Mouse (Mus musculus) gastrocnemius, adult 18-20 months (tissue): ENCODE results near the gene Tgfbr3. TPM values are rescaled to one million over a fixed set of nuclear protein-coding genes. Genes with fewer than 3 reads are reported as not detected.

Experiments
- DNase-seq: peaks from one replicate; pipeline ENCODE4 v3.0.0; 2021; ENCODE audit warnings: low spot score
- long read RNA-seq, 2 experiments: library from polyadenylated mRNA; stranded (forward); transcript quantifications; one replicate each; pipeline ENCODE4 v2.0.0; 2021
- total RNA-seq, 2 experiments: library from RNA; stranded (reverse); gene quantifications; 2 replicates each; pipeline ENCODE4 v1.2.3; 2021

Gene Tgfbr3
- total RNA-seq, result 10 to 100 TPM; 14.5 to 15.8 TPM
- long read RNA-seq, experiment 1, full-length matches to known transcripts, result 6 of 17 reads
- long read RNA-seq, experiment 1, partial matches to known transcripts, result 9 of 17 reads
- long read RNA-seq, experiment 1, other reads (novel, unspliced or antisense), result 2 of 17 reads
- long read RNA-seq, experiment 2, full-length matches to known transcripts, result 6 of 13 reads
- long read RNA-seq, experiment 2, partial matches to known transcripts, result 2 of 13 reads
- long read RNA-seq, experiment 2, other reads (novel, unspliced or antisense), result 5 of 13 reads

DNA sequence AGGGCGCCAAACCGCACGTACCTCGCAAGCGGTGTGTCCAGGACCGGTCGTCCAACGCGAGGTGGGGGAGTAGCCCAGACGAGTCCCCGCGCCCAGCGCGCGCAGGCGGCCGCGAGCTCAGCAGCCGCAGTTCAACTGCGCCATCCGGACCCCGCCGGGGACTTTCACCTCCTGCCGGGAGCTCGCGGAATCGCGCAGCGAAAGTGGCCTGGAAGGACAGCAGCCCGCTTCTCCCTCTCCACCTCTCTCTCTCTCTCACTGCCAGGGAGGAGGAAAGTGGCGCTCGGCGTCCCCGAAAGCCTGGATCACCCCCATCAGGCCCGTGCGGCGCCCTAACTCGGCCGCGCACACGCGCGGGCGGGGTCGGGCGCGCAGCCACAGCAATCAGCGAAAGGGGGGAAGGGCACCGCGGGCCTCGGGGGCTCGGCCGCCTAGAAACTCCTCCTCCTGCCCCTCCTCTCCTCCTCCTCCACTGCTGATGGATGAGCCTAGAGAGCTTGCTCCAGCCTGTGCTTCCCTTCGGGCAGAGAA is at the start of gene Tgfbr3:
Gene Tgfbr3, minus strand, starts transcription at position 396 of the 531 bp plus-strand sequence.
- DNase-seq, result peak; percentile 85

DNA sequence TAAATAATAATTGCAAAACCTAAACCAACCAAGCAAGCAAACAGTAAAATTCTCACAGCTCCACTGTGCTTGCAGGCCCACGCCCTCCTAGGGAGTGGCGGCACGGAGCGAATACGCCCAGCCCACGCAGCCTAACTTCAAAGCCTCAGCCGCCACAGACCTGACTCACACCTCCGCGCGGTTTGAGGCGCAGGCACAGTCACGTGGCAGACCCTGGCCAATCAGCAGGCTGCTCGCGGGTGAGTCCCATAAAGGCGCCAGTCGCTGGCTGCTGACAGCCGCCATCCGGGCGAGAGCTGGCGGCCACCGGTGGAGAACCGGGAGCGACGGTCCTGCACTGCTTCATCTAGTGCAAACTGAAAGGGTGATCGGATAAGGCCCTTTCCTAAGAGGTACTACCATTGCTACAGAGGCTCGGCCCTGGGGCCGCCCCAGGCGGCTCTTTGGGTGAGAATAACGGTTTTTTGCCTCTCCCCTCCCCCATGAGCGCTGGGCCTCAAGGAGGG is 41.5 kb upstream of the Tgfbr3 start, which contains the start of gene Brdt:
Gene Brdt, plus strand, starts transcription at position 244 of the 506 bp plus-strand sequence.
- no peak for DNase-seq

DNA sequence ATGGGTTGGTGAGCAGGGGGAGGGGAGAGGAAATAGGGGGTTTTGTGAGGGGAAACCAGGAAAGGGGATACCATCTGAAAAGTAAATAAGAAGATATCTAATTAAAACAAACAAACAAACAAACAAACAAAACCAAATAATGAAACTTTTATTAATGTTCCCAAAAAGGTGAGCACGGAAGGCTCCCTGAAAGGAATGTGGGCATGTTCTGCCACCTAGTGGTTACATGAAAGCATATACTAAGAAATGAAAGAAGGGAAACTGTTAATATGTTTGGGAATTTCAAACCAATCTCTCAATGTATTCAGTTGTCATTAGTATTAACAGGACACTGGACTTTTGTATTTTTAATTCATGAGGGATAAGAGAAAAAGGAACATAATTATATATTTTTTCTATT is 31.3 kb upstream of the Tgfbr3 start:
- DNase-seq, result peak; percentile 30

DNA sequence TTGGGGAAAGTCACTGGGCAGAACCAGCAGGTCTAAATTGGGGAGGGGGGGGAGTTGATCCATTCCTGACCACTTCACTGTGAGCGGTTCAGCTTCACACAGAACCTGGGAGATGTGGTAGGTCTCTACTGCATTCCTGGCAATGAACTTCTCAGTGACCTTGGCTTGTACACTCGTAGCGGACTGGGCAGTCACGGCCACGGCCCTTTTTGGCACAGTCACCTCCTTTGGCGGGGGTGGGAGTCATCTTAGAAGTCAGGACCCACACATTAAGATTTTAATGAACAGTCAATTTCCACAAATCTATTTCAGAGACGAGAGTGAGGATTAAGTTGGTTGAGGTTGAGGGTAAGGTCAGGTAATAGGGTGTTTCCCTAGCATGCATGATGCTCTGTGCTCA is 27.7 kb upstream of the Tgfbr3 start:
- DNase-seq, result no peak

DNA sequence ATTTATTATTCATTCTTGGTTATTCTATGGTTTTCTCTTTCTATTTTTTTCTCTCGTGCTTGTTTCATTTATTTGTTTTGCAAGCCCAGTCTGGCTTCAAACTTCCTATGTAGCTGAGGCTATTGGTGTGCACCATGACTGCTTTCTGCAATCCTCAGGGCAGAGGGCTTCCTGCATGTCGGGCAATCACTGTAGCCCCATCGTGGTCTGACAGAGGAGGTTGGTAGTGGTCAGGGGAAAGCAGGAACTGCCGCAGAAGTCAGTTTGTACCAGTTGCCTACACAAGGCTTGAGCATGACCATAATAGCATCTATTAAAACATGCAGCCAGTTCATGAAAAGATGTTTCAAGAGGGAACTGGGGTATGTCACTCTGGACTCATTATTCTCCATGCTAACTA is 18.0 kb upstream of the Tgfbr3 start:
- no peak for DNase-seq

DNA sequence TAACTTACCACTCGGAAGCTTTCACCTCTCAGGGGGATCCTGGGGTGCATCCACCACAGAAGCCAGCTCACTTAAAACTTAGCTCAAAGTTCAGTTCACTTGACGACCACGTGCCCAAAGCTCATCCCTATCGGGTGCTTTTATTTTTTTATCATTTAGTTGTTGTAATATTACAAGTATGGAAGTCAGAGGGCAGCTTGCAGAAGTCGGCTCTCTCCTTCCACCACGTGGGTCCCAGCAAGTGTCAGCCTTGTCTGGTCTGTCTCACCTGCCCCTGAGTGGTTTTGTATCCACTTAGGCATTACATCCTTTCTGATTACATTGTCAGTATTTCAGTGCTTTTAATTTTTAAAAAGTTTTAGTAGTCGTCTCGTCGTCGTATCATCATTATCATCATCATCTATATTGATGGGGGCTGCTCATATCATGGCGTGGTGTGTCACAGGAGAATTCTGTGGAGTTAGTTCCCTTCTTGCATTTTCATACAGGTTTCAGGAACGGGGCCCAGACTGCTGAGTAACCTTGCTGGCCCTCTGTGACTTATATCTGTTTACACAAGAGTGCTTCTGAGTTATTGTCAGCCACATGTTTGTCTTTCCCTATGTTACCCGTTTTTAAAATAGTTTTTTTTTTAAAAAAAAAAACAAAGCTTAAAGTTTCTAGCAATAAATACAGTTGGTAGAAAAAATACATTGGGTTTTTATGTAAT is 14.8 kb upstream of the Tgfbr3 start:
- no peak for DNase-seq

DNA sequence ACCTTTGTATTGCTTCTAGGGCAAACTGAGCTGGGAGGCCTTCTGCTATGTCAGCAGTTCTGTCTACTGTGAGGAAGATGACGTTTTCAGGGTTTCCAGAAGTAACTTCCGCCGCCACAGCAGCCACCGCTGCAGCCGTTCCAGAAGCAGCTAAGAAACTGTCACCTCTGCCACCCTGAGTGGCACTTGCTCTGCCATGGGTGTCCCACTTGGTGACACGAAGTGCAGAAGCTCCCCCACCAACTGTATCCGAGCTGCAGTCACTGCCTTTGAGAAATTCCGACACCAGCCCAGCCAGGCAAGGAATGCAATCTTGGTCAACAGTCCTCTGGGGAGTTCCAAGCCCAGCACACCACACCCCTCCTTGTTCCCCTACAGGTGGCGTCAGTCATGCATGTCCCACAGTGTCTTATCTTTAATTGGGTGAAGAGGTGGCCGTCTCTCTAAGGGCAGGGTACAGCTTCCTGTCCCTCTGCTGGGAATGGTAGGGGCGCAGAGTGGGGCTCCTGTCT is 14.0 kb upstream of the Tgfbr3 start:
- DNase-seq, result no peak

DNA sequence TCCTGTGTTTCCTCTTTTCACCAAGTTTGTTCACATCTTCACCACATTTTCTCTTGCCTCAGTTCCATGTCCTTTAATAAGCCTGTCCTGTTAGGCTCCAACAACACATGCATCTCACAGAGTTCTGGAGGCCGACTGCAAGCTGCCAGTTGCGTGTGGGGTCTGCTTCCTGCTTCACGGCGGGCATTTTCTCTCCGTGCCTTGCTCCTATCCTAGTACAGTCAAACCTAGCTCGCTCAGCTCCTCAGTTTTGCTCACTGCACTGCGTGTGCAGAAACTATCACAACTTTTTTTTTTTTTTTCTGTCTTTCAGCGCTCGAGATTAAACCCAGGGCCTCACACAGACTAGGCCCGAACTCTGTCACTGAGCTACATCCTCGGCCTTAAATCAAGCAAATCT is 9.4 kb upstream of the Tgfbr3 start:
- no peak for DNase-seq

DNA sequence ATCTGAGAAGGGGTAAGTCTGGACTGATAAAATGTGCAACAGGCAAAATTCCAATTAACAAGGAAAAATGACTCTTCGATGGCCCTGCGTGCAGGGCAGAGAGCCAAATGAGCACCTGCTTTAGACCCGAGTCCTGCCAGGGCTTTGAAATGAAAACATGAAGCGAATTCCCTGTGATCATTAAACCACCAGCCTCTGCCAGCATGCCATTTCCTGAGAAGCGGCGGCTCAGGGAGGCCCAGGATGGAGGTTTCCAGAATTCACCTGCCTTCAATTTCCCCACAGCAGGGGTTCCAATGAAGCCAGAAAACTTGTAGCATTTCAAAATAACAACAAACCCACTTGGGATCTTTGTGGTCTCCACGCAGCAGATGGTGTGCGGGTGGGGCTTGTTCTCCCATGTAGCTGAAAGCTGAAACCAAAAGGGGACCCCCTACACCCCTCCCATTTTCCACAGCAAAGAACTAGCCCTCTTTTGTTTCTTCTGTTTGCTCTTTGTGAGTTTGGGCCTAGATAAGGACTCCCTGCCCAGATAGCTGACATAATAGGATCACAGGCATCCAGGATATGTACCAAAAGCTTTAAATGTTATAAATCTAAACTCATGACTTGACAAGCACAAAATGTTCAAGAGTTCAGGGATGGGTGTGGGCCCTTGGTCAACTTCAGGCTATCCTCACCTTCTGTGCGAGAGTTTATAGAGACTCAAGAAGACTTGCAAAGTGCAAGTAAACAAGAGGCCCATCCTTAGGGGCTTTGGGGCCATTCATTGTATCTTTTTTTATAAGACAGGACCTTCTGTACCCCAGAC is 7.3 kb upstream of the Tgfbr3 start:
- DNase-seq, result no peak

DNA sequence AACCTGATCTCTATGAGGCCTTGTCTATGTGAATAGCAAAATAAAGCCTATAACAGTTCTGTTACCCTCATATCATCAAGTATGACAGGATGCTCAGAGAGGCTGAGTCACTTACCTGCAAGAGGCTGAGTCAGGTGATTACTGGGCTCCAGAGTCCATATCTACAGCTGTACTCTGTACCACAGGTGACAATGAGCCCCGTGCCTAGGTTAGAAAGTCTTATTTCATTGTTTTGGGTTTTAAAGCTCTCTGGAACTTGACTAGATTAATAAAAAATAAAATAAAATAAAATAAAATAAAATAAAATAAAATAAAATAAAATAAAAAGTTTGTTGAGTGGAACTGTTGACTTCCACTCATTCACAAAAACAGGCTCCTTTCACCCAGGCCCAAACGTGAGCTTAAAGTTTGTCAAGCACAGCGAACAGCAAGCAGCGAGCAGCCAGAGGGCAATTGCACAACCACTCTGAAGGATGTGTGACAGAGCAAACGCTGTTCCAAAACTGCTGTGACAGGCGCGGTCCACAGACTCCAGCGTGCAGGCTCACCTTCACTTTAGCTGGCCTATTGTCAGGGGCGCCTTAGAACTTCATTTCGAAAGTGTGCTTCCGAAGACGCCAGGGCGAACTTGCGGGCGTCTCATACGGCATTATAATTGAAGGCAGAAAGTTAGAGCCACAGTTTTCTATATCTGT is 6.5 kb upstream of the Tgfbr3 start:
- no peak for DNase-seq

DNA sequence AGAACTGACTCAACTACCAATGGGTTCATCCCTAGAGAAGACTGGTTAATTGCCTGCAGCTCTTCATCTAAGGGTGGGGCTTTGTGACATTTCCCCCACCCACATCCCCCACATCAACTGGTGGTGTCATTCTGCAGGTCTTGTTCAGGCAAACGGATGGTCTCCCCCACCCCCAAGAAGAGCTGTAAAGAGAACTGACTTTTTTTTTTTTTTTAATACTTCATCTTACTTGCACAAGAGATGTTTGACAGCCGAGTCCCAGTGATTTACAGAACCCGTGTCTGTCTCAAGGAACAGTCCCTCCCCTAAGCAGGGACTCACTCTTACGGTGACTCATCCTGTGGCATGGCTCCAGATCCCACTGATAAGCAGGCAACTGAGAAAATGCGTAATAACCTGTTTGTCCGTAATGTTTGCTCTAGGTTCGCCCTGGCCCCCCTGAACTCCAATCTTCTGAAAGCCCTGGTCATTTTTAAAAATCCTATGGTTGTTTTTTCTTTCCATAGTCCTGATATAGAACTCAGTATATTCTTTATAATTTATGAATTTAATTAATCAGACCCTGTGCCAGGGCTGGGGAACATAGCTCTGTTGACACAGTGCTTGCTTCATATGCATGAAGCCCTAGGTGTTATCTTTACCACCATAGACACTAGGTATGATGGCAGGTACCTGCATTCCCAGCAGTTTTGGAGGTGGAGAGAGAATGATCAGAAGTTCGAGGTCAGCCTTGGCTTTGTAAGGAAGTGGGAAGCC is 5.8 kb upstream of the Tgfbr3 start:
- no peak for DNase-seq

DNA sequence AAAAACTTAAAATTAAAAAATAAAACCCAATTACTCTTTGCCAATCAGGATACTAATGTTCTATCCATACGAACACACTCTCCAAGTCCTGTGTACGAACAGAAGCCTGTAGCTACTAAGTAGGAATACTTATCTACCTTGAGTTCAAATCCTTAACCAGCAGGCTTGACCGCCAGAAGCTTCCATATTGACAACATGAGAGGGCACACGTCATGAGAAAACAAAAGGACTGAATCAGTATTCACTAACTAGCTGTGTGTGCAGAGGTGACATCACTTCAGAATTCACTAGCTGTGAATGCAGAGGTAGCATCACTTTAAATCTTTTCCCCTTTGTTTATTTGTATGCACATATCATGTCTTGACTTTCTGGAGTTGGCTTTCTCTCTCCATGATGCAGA is 4.6 kb upstream of the Tgfbr3 start:
- no peak for DNase-seq

DNA sequence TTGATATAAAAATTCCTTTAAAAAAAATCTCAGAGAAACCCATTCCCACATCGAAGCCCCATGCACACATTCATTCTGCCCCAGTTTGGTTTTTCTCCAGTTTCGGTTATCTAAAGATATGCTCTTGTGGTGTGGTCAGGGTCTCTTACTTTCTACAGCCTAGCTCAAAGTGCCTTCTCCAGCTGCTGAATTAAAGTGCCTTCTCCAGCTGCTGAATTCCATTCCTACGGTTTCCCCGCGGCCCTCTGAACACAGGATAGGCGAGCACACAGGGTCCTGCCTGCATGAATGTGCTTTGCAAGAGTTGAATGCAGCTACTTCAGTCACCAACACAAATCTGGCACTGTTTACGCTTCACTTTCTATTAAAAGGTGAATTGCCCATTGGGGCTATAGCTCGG is 557 bp upstream of the Tgfbr3 start:
- DNase-seq, result no peak

DNA sequence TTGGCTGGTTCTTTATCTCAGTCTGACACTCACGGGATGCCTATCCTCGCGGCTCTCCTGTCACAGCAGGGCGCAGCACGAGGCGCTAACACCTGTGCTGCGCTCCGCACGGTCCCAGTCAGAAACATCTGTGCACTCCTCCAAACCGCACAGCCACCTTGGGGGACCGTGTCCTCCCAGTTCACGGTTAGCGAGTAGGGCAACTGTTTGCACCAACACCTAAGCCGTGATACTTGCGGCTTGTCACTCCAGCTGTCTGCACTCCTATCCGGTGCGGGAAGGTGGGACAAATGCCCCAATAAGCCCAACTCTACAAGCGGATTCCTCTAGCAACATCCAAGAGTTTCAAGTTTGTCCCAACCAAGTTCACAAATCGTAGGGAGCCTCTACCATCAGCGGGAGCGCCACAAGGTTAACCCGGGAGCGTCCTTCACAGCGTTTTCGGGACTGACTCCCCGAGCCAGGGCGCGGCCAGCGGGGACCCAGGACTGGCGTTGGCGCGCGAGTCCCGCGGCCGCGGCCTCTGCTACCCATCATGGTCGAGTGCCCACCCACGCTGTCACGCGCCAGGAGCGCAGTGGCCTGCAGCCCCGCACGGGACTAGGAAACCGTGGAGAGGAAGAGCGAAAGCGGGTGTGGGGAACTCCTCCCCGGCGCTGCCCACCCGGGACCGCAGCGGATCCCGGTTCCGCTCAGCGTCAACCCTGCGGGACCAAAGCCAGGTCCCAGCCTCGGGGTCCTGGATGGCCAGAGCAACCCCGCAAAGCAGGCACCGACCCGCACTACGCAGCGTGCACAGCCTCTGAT is 799 bp downstream of the Tgfbr3 start:
- DNase-seq, result no peak

DNA sequence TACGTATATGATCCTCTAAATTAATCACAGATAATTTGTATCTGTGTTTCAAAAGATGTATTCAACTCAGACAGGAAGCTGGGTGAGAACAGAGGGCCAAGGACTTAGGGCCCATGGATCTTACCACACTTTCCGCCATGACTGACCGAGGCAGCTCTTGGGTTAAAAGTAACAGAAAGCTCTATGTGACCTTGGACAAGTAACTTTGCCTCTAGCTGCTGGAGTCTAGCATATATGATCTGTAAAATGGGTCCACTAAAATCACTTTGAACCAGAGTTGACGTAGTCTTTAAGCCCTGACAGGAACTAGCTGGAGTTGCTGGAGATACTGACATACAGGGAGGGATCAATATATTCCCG is 1.5 kb downstream of the Tgfbr3 start:
- no peak for DNase-seq

DNA sequence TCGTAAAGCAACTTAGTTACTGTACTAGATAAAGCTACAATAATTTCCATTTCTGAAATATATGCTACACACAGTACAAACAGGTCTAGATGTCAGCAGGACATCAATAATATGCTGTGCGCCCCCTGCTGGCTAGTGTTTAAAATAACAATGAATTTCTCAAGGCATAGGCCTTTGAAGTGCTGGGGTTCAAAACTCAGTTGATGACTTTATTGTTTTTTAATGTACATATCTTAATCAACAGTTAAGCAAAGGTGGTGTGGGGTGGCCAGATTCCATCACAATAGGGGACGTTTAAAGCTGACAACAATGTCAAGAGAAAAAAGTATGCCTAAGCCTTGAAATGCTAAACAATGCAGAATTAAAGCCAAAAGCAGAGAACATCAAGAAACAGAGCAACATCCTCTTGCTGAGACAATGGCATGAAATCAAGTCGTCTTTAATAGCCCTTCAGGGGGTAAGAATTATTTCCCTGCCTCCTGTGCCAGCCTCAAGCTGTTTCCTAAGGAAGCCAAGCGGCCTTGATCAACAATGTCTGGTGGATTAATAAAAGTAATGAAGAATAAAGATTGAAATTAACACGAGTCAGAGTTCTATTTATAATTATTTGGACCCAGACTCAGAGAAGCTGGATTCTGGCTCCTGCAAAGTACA is 2.0 kb downstream of the Tgfbr3 start:
- peak; percentile 70 for DNase-seq

DNA sequence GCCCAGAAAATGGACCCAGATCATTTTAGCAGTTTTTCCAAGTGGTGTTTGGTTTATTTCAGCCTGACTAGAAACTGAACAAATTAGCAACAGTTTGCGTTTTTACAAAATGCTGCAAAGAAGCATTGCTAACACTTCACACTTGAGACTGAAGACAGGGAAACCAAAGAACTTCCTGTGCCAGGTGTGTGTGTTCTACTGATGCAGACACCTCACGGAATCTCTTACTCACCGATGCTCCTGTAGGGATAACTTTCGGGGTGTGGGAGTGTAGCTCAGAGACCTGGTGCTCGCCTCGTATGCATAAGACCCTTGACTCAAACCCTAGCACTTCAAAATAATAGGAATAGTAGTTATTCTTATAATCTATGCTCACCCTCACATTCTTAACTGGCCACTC is 3.9 kb downstream of the Tgfbr3 start:
- no peak for DNase-seq

DNA sequence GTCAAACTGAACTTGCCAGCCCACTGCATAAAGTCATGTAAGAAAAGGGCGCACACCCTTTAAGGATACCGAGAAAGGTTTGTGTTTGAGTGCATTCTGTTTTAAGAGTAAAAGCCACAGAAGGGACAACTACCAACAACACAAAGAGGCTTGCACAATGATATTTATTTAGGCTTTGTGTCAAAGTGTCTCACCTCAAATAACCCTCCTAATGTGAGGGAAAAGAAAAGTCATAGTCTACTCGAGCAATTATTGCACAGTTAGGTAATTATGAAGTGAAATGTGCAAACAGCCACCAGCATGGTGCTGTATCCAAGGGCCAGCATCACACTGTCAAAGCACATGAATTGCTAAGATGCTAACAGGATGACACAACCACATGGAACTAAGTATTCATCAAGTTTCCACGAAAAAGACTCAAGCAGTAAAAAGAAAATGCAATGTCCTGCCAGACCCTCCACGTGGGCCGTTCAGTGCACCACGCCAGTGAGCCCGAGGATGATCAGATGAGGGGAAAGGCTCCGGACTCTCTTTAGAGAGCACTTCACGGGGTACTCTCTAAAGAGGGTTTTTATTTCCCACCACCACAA is 5.4 kb downstream of the Tgfbr3 start:
- peak; percentile 61 for DNase-seq
